In the genomic region with DNA sequence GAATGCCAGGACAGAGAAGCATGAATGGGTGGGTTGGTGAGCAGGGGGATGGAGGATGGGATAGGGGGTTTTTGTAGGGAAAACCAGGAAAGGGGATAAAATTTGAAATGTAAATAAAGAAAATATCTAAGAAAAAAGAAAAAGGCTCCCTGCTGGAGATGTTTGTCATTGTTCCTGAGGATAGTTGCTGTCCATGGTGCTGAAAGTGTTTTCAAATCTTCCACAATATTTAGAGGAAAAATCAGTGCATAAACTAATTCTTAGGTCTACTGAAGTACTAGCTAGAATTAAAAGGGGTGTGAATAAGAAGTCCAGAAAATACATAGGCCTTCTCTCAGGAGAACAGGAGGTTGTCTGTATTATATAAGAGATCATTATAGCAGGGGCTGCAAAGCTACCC, we compare ENCODE assay signal across 14 mouse cellular contexts. TPM values are rescaled to one million over a fixed set of nuclear protein-coding genes. Genes with fewer than 3 reads are reported as not detected.
DNase-seq lines count a peak whose midpoint lies in the region; ATAC-seq lines count a peak whose summit lies in the region.
"Had no signal": no experiment of that assay in that cellular context is flagged by ENCODE, and none has a peak within 500 bp of the region (broad histone marks: within the 10 kb centered on the region; RNA-seq: fewer than 3 reads in every experiment).

No protein-coding gene starts in this region.

- peak; percentile 4 for DNase-seq in kidney, adult 9 months
- DNase-seq in testis, postnatal 10 days (ENCODE audit: low spot score) = peak; percentile 39
- DNase-seq in testis, postnatal 14 days (ENCODE audit: low spot score) = no peak
- peak; percentile 13 for DNase-seq in c-Kit-positive CD71-positive TER-119-positive erythroid progenitor cells, embryonic 14.5 days (ENCODE audit: low spot score)
- no peak for DNase-seq in spleen, adult 12 weeks (ENCODE audit: low spot score)
- DNase-seq in cerebellum, postnatal 4 days (ENCODE audit: low spot score in 2 of 2) = no peak
- DNase-seq: thymus, postnatal 14 days had no signal

- H3K27me3 ChIP-seq in kidney, embryonic 16.5 days (ENCODE audit: insufficient read depth, low read length) = no peaks in the 10 kb centered on the region
- H3K27me3 ChIP-seq: embryonic facial prominence, embryonic 15.5 days; kidney, embryonic 15.5 days; limb, embryonic 12.5 days; midbrain, embryonic 12.5 days; neural tube, embryonic 15.5 days had no signal

- H3K9me3 ChIP-seq in kidney, embryonic 16.5 days (ENCODE audit: low read length) = no peaks in the 10 kb centered on the region
- H3K9me3 ChIP-seq: embryonic facial prominence, embryonic 15.5 days; kidney, embryonic 15.5 days; limb, embryonic 12.5 days; midbrain, embryonic 12.5 days; neural tube, embryonic 15.5 days had no signal

- ATAC-seq in kidney, embryonic 16.5 days (ENCODE audit: low FRiP score, low TSS enrichment) = no peak
- ATAC-seq in activated CD4-positive, CD25-positive, alpha-beta regulatory T cell, adult 4 months = no peak

- H3K36me3 ChIP-seq in kidney, embryonic 16.5 days (ENCODE audit: insufficient read depth, low read length) = no peaks in the 10 kb centered on the region
- H3K36me3 ChIP-seq: embryonic facial prominence, embryonic 15.5 days; kidney, embryonic 15.5 days; limb, embryonic 12.5 days; midbrain, embryonic 12.5 days; neural tube, embryonic 15.5 days had no signal

- H3K4me3 ChIP-seq in kidney, embryonic 16.5 days (ENCODE audit: low read length) = no peak overlapping the region
- H3K4me3 ChIP-seq: embryonic facial prominence, embryonic 15.5 days; kidney, embryonic 15.5 days; limb, embryonic 12.5 days; midbrain, embryonic 12.5 days; neural tube, embryonic 15.5 days had no signal

- no peak overlapping the region for H3K27ac ChIP-seq in kidney, embryonic 16.5 days (ENCODE audit: low read length)
- H3K27ac ChIP-seq: embryonic facial prominence, embryonic 15.5 days; kidney, embryonic 15.5 days; limb, embryonic 12.5 days; midbrain, embryonic 12.5 days; neural tube, embryonic 15.5 days had no signal

- H3K4me1 ChIP-seq in kidney, embryonic 16.5 days (ENCODE audit: insufficient read depth, low read length) = no peaks in the 10 kb centered on the region
- H3K4me1 ChIP-seq: embryonic facial prominence, embryonic 15.5 days; kidney, embryonic 15.5 days; limb, embryonic 12.5 days; midbrain, embryonic 12.5 days; neural tube, embryonic 15.5 days had no signal

- H3K4me2 ChIP-seq in kidney, embryonic 16.5 days (replicated peaks; ENCODE audit: low read depth, low read length) = no peak overlapping the region
- H3K4me2 ChIP-seq: embryonic facial prominence, embryonic 15.5 days; kidney, embryonic 15.5 days; limb, embryonic 12.5 days; midbrain, embryonic 12.5 days; neural tube, embryonic 15.5 days had no signal

- H3K9ac ChIP-seq in kidney, embryonic 16.5 days (replicated peaks; ENCODE audit: low read length) = no peak overlapping the region
- H3K9ac ChIP-seq: embryonic facial prominence, embryonic 15.5 days; kidney, embryonic 15.5 days; limb, embryonic 12.5 days; midbrain, embryonic 12.5 days; neural tube, embryonic 15.5 days had no signal

RNA-seq across cellular contexts. Expression of gene Map9, which starts 54.6 kb away (rescaled TPM):
- 6.9 and 7.4 TPM in 2 replicates for polyA plus RNA-seq in kidney, embryonic 16.5 days (2015; fragmentation: Nextera tagmentation; extraction: Ambion mirVana)
- 1 to 10 TPM in 1 of 2 experiments, under 1 TPM in 1; 0.75 to 1.1 TPM for polyA plus RNA-seq in activated CD4-positive, CD25-positive, alpha-beta regulatory T cell, adult 4 months (2017; shearing (Covaris generic))

Comparison
In these comparisons a context has a peak if more than half of its experiments do, and no peak if none do; other contexts are left out.
1. DNase-seq: peak in kidney, adult 9 months (single experiment), testis, postnatal 10 days (single experiment) and c-Kit-positive CD71-positive TER-119-positive erythroid progenitor cells, embryonic 14.5 days (single experiment); none in testis, postnatal 14 days (single experiment), spleen, adult 12 weeks (single experiment) and cerebellum, postnatal 4 days (0 of 2).